ENCODE assay signal across 8 mouse cellular contexts in the genomic region with DNA sequence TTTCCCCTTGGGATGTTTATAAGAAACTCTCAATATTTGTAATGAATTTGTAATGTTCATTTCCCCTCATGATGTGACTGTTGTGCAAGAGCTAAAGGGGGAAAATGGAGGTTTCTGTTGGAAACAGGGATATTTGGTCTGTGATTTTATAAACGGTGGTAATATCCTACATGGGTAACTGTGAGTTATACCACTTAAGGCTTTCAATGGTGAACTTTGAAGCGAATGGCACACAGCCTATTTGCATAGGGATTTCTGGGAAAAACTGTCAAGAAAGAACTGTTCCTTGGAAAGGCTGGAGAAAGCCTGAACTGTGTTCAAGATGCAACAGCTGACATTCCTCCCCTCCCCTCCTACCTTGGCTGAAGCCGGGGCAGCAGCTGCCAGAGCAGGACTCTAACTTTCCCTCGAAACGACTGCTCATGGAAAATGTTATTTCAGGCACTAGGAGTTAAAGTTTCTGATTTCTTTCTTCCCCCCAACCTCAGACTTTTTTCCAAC. TPM values are rescaled to one million over a fixed set of nuclear protein-coding genes. Genes with fewer than 3 reads are reported as not detected.
A peak's percentile ranks its signal among the peaks of the same experiment; 100 is the strongest.
DNase-seq lines count a peak whose midpoint lies in the region; ATAC-seq and TF ChIP-seq lines count a peak whose summit lies in the region.

No protein-coding gene starts in this region.

- ATAC-seq in frontal cortex, adult (ENCODE audit: low TSS enrichment): peak; percentile 13; the same call in 1 of the 2 replicates
- ATAC-seq in liver, postnatal 0 days: no peak

- TF ChIP-seq CTCF in cortical plate, adult 2 months (IDR thresholded peaks at IDR 0.05; ENCODE audit: extremely low read depth, insufficient read depth, low read length): no peak
- no peak for TF ChIP-seq CTCF in liver, postnatal 0 days (IDR thresholded peaks at IDR 0.05; ENCODE audit: low read depth)

- intact Hi-C loops in heart, postnatal 25 days (cut with DNase I): loop anchor here (5.0 kb wide), 1 partner anchor 56 kb away; no protein-coding TSS in a partner anchor
- intact Hi-C loops in left cerebral cortex, postnatal 10 days (cut with DNase I): no loop called here

- H3K27ac ChIP-seq in cortical plate, adult 2 months (ENCODE audit: insufficient read depth, low read length): no peak overlapping the region
- no peak overlapping the region for H3K27ac ChIP-seq in liver, postnatal 0 days (ENCODE audit: low read depth)

- no peak for TF ChIP-seq EP300 in liver, postnatal 0 days (IDR thresholded peaks at IDR 0.05; ENCODE audit: low read depth)

- no peaks in the 10 kb centered on the region for H3K36me3 ChIP-seq in liver, postnatal 0 days (replicated peaks; ENCODE audit: insufficient read depth, low read length)

- DNase-seq in frontal cortex, postnatal 36 days (ENCODE audit: low spot score in 2 of 2): no peak
- DNase-seq in heart, postnatal 25 days (ENCODE audit: low spot score): peak; percentile 63
- DNase-seq in liver, postnatal 0 days: no peak
- DNase-seq in left cerebral cortex, postnatal 10 days (ENCODE audit: extremely low spot score in 1 of 2, low spot score in 2 of 2): no peak
- no peak for DNase-seq in thymus, postnatal 4 days
- DNase-seq in spleen, postnatal 14 days (ENCODE audit: low spot score in 2 of 2): no peak

- H3K4me1 ChIP-seq in cortical plate, adult 2 months (ENCODE audit: control insufficient read depth, insufficient read depth, low read length): no peaks in the 10 kb centered on the region
- H3K4me1 ChIP-seq in liver, postnatal 0 days (ENCODE audit: insufficient read depth): peaks cover 4% of the 10 kb centered on the region; the same call in 1 of the 2 replicates

- no peak overlapping the region for H3K9ac ChIP-seq in liver, postnatal 0 days (replicated peaks)

- WGBS in liver, postnatal 0 days (ENCODE audit: insufficient replicate concordance): 55% methylated on average over 5 of the region's 5 CpGs

- peaks cover 17% of the 10 kb centered on the region for H3K27me3 ChIP-seq in liver, postnatal 0 days (ENCODE audit: insufficient read depth, low read length)

- H3K9me3 ChIP-seq in liver, postnatal 0 days (ENCODE audit: low read length): no peaks in the 10 kb centered on the region

- peak overlapping the region; percentile 74; the same call in 1 of the 2 replicates for H3K4me3 ChIP-seq in cortical plate, adult 2 months (ENCODE audit: insufficient read depth, low read length)
- H3K4me3 ChIP-seq in liver, postnatal 0 days (ENCODE audit: low read depth, low read length): no peak overlapping the region

- H3K4me2 ChIP-seq in liver, postnatal 0 days (ENCODE audit: low read depth, low read length): peak overlapping the region; percentile 3; the same call in 1 of the 2 replicates

- TF ChIP-seq POLR2A in cortical plate, adult 2 months (IDR thresholded peaks at IDR 0.05; ENCODE audit: extremely low read depth, insufficient read depth, low read length): no peak

RNA-seq across cellular contexts. Expression of gene Igfbp7, which starts 1.4 kb away (rescaled TPM):
- 82.1 and 88.9 TPM in 2 replicates for polyA plus RNA-seq in cortical plate, adult 2 months (2012; rRNA removed)
- 100 to 1,000 TPM; 251 to 311 TPM for total RNA-seq in heart, postnatal 25 days (2021)
- 89.6 and 97.3 TPM in 2 replicates for polyA plus RNA-seq in liver, postnatal 0 days (2015; fragmentation: Nextera tagmentation; extraction: Ambion mirVana)
- total RNA-seq in left cerebral cortex, postnatal 10 days (2021): 10 to 100 TPM; 53.8 to 54.4 TPM

Comparison
In these comparisons a context has a peak if more than half of its experiments do, and no peak if none do; other contexts are left out.
1. RNA of gene Igfbp7, which starts 1.4 kb away (total RNA-seq): 251 to 311 TPM in heart, postnatal 25 days; 53.8 to 54.4 TPM in left cerebral cortex, postnatal 10 days; every median in the first group is over 4 times any median in the second.